Mouse (Mus musculus): ENCODE results near the gene Rln3. TPM values are rescaled to one million over a fixed set of nuclear protein-coding genes. Genes with fewer than 3 reads are reported as not detected.

The Rln3 gene
- polyA plus RNA-seq, 1 experiment from 2014 or later: 0.37 TPM

DNA sequence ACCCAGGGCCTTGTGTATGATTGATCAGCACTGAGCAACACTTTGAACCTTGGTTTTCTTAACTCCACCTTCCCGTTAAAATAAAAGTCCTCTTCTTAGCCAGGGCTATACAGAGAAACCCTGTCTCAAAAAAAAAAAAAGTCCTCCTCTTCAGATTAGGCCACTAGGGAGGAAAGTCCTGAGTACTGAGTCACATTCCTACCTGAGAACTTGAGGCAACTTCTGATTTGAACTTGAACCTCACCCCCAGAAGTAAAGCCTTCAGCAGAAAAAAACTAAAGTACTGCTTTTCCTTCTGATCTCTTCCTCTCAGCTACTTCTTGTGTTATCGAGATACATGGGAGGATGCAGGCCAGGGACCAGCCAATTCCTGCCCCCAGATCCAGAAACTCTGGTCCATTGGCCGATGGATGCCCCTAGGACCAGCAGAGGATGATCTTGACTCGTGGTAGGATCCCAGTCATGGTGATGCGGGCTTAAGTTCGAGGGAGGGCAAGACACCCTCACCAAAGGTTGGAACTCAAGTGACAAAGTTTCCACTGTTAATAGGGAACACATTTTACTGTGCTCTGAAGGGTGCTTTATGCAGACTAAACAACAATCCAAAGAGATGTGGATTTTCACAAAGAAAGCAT lies 41.1 kb downstream of the Rln3 start:
- H3K4me3 ChIP-seq (ENCODE audit: low read length): peak overlapping the region; percentile 66
- no peak for ATAC-seq
- H3K27ac ChIP-seq (ENCODE audit: low read length): peak overlapping the region; percentile 89; the same call in 1 of the 2 replicates
- H3K4me2 ChIP-seq (ENCODE audit: low read depth, low read length): peak overlapping the region; percentile 92
- no peaks in the 10 kb centered on the region for H3K27me3 ChIP-seq (replicated peaks; ENCODE audit: control insufficient read depth, insufficient read depth, low read length)
- H3K9me3 ChIP-seq (ENCODE audit: control insufficient read depth, low read length): no peaks in the 10 kb centered on the region
- WGBS: 74% methylated on average over 6 of the region's 6 CpGs
- peak overlapping the region; percentile 83 for H3K9ac ChIP-seq (ENCODE audit: low read depth, low read length)
- H3K4me1 ChIP-seq (ENCODE audit: control insufficient read depth, insufficient read depth, low read length): peaks cover 36% of the 10 kb centered on the region
- H3K36me3 ChIP-seq (ENCODE audit: control insufficient read depth, insufficient read depth, low read length): no peaks in the 10 kb centered on the region

DNA sequence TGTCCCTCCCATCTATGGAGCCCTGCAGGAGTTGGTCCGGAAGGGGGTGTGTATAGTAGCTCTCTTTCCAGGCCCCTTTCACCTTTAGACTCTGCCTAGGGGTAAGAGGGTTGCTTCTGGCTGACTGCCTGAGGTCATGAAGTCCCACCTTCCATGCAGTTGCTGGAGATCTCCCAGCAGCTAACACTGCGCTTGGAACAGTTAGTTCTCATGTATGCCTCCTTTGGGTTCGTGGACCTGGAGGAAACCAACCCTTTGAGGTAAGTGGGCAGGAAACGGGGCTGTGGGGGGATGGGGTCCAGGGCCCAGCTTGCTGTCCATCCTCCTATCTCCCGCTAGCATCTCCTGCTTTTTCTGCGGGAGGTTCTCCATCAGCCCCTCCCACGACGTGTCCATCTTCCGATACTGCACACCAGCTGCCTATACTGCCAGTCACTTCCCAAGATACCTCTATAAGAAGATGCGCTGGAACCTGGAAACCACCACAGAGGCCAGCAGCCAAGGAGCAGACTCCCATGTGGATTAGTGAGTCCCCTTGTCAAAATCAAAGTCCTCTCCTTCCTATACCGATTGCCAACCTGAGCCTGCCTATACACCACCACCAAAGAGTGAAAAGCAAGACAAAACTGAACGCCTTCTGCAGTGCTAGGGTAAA lies 41.7 kb downstream of the Rln3 start:
- WGBS: 67% methylated on average over 12 of the region's 12 CpGs

DNA sequence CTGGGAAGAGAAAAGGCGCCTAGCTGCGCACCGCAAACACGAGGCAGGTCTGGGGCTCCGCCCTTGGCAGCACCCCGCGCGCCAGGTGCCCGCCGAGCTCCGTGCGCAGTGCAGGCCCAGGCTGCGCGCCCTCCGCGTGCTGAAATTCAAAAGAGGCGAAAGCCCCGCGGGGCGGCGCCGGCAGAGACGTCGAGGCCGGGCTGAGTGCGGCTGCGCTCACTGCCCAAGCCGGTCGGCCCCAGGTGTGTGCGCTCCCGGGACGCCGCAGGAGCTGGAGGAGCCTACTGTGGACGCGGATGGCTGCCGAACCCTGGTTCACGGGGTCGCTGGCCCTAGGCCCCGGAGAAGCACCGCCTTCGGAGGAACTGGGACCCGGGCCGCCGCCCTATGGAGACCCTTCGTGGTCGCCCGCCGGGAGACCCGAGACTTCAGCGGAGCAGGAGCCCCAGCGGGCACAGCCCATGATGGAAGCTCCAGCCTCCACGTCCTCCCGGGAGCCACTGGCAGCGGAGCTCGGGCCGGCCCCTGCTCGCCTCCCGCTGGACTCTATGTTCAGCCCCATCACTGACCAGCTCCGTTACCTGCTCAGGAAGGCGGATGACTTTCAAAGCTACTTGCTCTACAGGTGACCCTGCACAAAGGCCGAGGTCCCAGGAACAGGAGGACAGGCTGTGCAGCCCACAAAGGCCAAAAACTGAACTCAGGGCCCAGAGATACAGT lies 43.4 kb downstream of the Rln3 start, which contains the start of gene 1700067K01Rik:
Gene 1700067K01Rik (plus strand): TSS at position 222 of the 720 bp plus-strand sequence.
- Histone ChIP-seq H3K4me2 (ENCODE audit: low read depth, low read length) (peak within 1 kb of the TSS; percentile 19; the same call in 1 of the 2 replicates), H3K4me3 (ENCODE audit: low read length) (no peak within 1 kb of the TSS), H3K9me3 (ENCODE audit: control insufficient read depth, low read length) (no peaks in the 10 kb centered on the region), H3K4me1 (ENCODE audit: control insufficient read depth, insufficient read depth, low read length) (peaks cover 36% of the 10 kb centered on the region), H3K27ac (ENCODE audit: low read length) (no peak within 1 kb of the TSS), H3K36me3 (ENCODE audit: control insufficient read depth, insufficient read depth, low read length) (no peaks in the 10 kb centered on the region), H3K9ac (ENCODE audit: low read depth, low read length) (no peak within 1 kb of the TSS), H3K27me3 (replicated peaks; ENCODE audit: control insufficient read depth, insufficient read depth, low read length) (no peaks in the 10 kb centered on the region)
- WGBS: 50% methylated on average over 61 of the region's 61 CpGs
- ATAC-seq: no peak

More for the DNA sequence above, 41.7 kb downstream of the Rln3 start:
- ATAC-seq: no peak
- peaks cover 36% of the 10 kb centered on the region for H3K4me1 ChIP-seq (ENCODE audit: control insufficient read depth, insufficient read depth, low read length)
- H3K27ac ChIP-seq (ENCODE audit: low read length): peak overlapping the region; percentile 12; the same call in 1 of the 2 replicates
- no peaks in the 10 kb centered on the region for H3K27me3 ChIP-seq (replicated peaks; ENCODE audit: control insufficient read depth, insufficient read depth, low read length)
- H3K9ac ChIP-seq (ENCODE audit: low read depth, low read length): 0 out of 2 replicates have a peak overlapping the region, but pooled peaks have one; percentile 3
- no peaks in the 10 kb centered on the region for H3K36me3 ChIP-seq (ENCODE audit: control insufficient read depth, insufficient read depth, low read length)
- H3K4me3 ChIP-seq (ENCODE audit: low read length): no peak overlapping the region
- H3K4me2 ChIP-seq (ENCODE audit: low read depth, low read length): 0 out of 2 replicates have a peak overlapping the region, but pooled peaks have one; percentile 92
- H3K9me3 ChIP-seq (ENCODE audit: control insufficient read depth, low read length): no peaks in the 10 kb centered on the region

DNA sequence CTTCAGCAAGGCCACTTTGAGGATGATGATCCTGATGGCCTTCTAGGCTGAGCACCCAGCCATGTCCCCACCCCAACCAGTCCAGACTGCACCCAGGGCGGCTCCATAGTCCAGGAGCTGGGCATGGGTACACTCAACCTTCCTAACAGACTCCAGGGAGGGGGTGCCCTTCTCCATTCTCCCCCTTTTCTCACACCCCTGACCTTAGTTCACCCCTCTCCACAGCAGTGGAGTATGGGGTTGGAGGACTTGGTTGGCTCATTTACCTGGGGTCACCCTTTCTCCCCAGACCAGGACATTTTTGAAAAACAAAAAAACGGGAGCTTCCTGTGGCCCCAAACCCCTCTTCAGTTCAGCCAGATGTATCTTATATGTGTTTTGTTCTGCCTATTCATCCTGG lies 45.0 kb downstream of the Rln3 start:
- Histone ChIP-seq H3K9me3 (ENCODE audit: control insufficient read depth, low read length) (no peaks in the 10 kb centered on the region), H3K9ac (ENCODE audit: low read depth, low read length) (peak overlapping the region; percentile 85; the same call in 1 of the 2 replicates), H3K4me1 (ENCODE audit: control insufficient read depth, insufficient read depth, low read length) (peaks cover 36% of the 10 kb centered on the region), H3K36me3 (ENCODE audit: control insufficient read depth, insufficient read depth, low read length) (no peaks in the 10 kb centered on the region), H3K27ac (ENCODE audit: low read length) (no peak overlapping the region), H3K4me3 (ENCODE audit: low read length) (no peak overlapping the region), H3K4me2 (ENCODE audit: low read depth, low read length) (no peak overlapping the region), H3K27me3 (replicated peaks; ENCODE audit: control insufficient read depth, insufficient read depth, low read length) (no peaks in the 10 kb centered on the region)
- no peak for ATAC-seq
- WGBS: 89% methylated on average over 2 of the region's 2 CpGs

DNA sequence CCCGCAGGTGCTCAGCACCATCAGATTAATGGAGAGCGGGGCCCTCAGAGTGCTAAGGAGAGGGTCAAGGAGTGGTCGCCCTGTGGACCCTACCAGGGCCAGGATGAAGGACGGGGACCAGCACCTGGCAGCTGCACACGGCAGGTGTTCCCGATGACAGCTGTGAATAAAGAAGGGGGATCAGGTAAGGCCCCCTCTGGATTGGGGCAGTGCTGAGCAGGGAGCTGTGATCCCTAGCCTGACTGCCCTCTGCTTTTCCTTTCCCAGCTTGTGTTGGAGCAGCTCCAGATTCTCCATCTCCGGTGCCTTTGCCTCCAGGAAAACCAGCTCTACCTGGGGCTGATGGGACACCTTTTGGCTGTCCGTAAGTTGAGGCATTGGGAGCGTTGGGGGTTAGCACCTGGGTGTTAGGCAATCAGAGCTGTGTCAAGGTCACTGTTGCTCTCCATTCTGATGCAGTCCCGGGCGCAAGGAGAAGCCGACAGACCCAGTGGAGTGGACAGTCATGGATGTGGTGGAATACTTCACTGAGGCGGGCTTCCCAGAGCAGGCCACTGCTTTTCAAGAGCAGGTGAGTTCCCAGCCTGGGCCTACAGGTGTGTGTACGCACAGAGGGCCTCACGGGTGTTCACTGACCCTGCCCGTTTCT lies 45.6 kb downstream of the Rln3 start:
- peak overlapping the region; percentile 94 for H3K4me2 ChIP-seq (ENCODE audit: low read depth, low read length)
- ATAC-seq: no peak
- 57% methylated on average over 16 of the region's 16 CpGs for WGBS
- H3K4me3 ChIP-seq (ENCODE audit: low read length): peak overlapping the region; percentile 79
- H3K27ac ChIP-seq (ENCODE audit: low read length): no peak overlapping the region
- no peaks in the 10 kb centered on the region for H3K9me3 ChIP-seq (ENCODE audit: control insufficient read depth, low read length)
- H3K27me3 ChIP-seq (replicated peaks; ENCODE audit: control insufficient read depth, insufficient read depth, low read length): no peaks in the 10 kb centered on the region
- H3K4me1 ChIP-seq (ENCODE audit: control insufficient read depth, insufficient read depth, low read length): peaks cover 33% of the 10 kb centered on the region
- no peaks in the 10 kb centered on the region for H3K36me3 ChIP-seq (ENCODE audit: control insufficient read depth, insufficient read depth, low read length)
- peak overlapping the region; percentile 85 for H3K9ac ChIP-seq (ENCODE audit: low read depth, low read length)

DNA sequence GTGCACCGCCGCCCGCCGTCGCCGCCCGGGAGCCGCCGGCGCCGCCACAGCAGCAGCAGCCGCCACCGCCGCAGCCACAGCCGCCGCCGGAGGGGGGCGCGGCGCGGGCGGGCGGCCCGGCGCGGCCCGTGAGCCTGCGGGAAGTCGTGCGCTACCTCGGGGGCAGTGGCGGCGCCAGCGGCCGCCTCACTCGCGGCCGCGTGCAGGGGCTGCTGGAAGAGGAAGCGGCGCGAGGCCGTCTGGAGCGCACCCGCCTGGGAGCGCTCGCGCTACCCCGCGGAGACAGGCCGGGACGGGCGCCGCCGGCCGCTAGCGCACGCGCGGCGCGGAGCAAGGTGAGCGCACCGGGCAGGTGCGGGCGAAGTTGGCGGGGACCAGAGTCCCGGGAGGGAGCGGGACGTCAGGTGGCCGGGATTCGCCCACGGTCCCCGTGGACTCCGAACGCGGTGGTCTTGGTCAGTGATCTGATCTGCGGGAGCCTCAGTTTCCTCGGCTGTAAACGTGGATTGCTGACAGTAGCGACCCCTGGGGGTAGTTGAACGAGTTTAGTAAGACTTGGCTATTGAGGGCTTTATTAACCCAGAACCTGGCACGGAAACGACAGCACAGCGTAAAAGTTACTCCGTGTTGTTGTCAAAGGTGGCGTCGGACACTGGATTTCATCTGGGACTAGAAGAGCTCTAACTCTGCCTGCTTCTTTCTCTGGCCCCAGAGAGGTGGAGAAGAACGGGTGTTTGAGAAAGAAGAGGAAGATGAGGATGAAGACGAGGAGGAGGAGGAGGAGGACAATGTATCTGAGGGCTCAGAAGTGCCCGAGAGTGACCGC lies 46.4 kb downstream of the Rln3 start:
- WGBS: 2% methylated on average over 65 of the region's 92 CpGs
- Histone ChIP-seq H3K9me3 (ENCODE audit: control insufficient read depth, low read length) (no peaks in the 10 kb centered on the region), H3K4me1 (ENCODE audit: control insufficient read depth, insufficient read depth, low read length) (peaks cover 27% of the 10 kb centered on the region), H3K27ac (ENCODE audit: low read length) (peak overlapping the region; percentile 98), H3K4me2 (ENCODE audit: low read depth, low read length) (peak overlapping the region; percentile 94), H3K9ac (ENCODE audit: low read depth, low read length) (peak overlapping the region; percentile 85), H3K4me3 (ENCODE audit: low read length) (peak overlapping the region; percentile 79), H3K27me3 (replicated peaks; ENCODE audit: control insufficient read depth, insufficient read depth, low read length) (no peaks in the 10 kb centered on the region), H3K36me3 (ENCODE audit: control insufficient read depth, insufficient read depth, low read length) (no peaks in the 10 kb centered on the region)
- ATAC-seq: peak; percentile 22; the same call in 1 of the 2 replicates

DNA sequence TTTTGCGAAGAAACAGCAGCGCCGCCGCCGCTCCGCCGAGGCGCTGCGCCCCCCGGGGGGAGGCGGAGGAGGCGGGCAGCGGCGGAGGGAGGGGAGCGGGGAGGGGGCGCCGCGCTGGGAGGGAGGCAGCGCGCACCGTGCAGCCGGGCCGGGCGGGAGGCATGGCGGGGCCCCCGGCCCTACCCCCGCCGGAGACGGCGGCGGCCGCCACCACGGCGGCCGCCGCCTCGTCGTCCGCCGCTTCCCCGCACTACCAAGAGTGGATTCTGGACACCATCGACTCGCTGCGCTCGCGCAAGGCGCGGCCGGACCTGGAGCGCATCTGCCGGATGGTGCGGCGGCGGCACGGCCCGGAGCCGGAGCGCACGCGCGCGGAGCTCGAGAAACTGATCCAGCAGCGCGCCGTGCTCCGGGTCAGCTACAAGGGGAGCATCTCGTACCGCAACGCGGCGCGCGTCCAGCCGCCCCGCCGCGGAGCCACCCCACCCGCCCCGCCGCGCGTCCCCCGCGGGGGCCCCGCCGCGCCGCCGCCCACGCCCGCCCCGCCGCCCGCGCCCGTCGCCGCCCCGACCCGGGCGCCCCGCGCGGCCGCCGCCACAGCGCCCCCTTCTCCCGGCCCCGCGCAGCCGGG lies 47.2 kb downstream of the Rln3 start, which contains the start of gene Samd1:
Gene Samd1 (plus strand): TSS at position 162 of the 631 bp plus-strand sequence.
- under 1% methylated on average over 33 of the region's 112 CpGs for WGBS

More for the DNA sequence above, 47.2 kb downstream of the Rln3 start, which contains the start of gene Samd1:
- no peaks in the 10 kb centered on the region for H3K9me3 ChIP-seq (ENCODE audit: control insufficient read depth, low read length)
- peak within 1 kb of the TSS; percentile 94 for H3K4me2 ChIP-seq (ENCODE audit: low read depth, low read length)
- peak within 1 kb of the TSS; percentile 79 for H3K4me3 ChIP-seq (ENCODE audit: low read length)
- peak within 1 kb of the TSS; percentile 98 for H3K27ac ChIP-seq (ENCODE audit: low read length)
- no peaks in the 10 kb centered on the region for H3K36me3 ChIP-seq (ENCODE audit: control insufficient read depth, insufficient read depth, low read length)
- peak within 1 kb of the TSS; percentile 85 for H3K9ac ChIP-seq (ENCODE audit: low read depth, low read length)
- ATAC-seq: peak; percentile 7; the same call in 1 of the 2 replicates
- peaks cover 19% of the 10 kb centered on the region for H3K4me1 ChIP-seq (ENCODE audit: control insufficient read depth, insufficient read depth, low read length)
- H3K27me3 ChIP-seq (replicated peaks; ENCODE audit: control insufficient read depth, insufficient read depth, low read length): no peaks in the 10 kb centered on the region
